Mouse (Mus musculus) cerebellum, adult (tissue): ENCODE data around the gene Bcam.
"Not testable (repeated sequence)": the region's sequence is repeated elsewhere in the genome, so short reads cannot be mapped to it uniquely, and the experiment has no call there.

ENCODE experiments used
- ATAC-seq: cut with Nextera tagmentation; 2 replicates; pipeline ENCODE4 v1.9.2; 2017; ENCODE audit warnings: mild to moderate bottlenecking, moderate library complexity, mixed read lengths; ENCODE audit not compliant: insufficient number of reproducible peaks, low FRiP score, low TSS enrichment

Gene Bcam

GRCm38 (mm10) chr7:19770984-19771391 is at the start of gene Bcam:
Gene Bcam, minus strand, starts transcription at chr7:19771016.
- no peak for ATAC-seq

- ATAC-seq, result no peak
Measured at GRCm38 (mm10) chr7:19818875-19819274, 48.1 kb upstream of the Bcam start.

- no peak for ATAC-seq
Measured at GRCm38 (mm10) chr7:19818440-19818839, 47.6 kb upstream of the Bcam start.

DNA sequence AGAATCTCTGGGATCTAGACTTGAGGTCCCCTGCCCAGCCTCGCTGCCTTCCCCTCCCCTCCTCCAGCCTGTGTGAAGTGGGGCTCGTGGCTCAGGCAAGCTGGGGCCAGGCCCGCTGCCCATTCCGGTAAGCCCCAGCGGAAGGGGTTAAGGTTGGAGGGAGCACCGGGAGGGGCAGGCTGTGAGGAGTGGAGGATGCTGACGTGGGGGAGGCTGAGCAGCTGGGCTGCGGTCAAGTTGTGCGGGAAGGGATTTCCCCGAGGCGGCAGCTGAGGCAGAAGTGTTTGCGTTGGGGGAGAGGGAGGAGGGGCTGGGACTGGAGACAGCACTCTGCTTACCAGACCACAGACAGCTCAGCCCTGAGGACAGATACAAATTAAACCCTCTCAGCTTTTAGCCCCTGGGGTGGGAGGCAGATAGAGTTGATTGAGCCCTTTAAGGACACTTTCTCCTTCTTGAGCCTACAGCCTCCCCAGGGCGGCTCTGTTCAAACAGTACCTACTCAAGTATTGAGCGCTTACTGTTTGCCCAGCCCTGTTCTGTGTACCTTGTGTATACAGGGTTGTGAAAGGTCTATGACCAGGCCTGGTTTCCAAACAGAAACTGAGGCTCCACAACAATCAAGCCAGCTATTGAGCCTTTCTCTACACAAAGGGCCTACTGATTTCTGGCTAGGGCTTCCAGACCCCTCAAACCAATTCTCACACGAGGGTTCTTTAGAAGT is 46.7 kb upstream of the Bcam start:
- ATAC-seq, result no peak

DNA sequence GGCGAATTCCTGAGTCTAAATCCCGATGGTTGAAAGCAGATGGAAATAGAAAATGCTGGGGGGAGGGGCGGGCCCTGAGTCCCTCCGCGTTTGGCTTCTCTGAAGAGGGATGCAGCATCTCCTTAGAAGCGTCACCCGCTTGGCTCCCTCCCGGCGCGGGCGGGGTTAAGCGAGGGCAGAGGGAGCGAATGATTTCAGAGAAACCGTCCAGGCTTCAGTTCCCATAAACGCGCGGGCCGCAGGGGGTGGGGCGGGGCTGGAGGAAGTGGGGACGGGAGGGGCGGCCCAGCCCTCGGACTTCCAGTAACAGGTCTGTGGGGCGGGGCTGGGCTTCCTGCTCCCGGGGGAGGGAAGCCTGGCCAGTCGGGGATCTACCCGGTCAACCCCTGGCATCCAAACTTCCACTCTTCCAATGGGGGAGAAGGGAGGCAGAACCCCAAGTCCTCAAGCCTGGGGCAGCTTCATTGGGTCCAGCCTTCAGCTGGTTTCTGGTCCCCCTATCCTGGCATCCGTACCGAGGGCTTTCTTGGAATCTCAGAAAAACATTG is 45.5 kb upstream of the Bcam start:
- no peak for ATAC-seq

- no peak for ATAC-seq
Measured at GRCm38 (mm10) chr7:19815296-19816223, 44.7 kb upstream of the Bcam start.

- no peak for ATAC-seq
Measured at GRCm38 (mm10) chr7:19813579-19814122, 42.8 kb upstream of the Bcam start.

DNA sequence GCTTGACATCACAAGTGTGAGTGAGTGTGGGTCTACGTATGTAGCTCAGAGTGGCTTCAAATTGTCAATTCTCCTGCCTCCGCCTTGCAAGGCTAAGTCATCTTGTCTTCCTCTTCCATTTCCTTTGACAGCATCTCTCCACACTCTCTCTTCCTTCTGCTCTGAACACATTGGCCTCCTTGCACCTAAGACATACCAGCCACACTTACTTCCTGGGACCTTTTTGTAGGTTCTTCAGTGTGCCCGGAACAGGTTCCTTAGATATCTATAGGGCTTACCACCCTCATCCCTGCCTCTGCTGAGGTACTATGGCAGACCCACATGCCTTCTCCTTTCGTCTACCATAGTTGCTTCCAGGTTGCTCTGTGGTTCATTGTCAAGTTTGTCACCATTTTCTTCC is 42.3 kb upstream of the Bcam start:
- no peak for ATAC-seq

- ATAC-seq, result no peak
Measured at GRCm38 (mm10) chr7:19811114-19811513, 40.3 kb upstream of the Bcam start.

DNA sequence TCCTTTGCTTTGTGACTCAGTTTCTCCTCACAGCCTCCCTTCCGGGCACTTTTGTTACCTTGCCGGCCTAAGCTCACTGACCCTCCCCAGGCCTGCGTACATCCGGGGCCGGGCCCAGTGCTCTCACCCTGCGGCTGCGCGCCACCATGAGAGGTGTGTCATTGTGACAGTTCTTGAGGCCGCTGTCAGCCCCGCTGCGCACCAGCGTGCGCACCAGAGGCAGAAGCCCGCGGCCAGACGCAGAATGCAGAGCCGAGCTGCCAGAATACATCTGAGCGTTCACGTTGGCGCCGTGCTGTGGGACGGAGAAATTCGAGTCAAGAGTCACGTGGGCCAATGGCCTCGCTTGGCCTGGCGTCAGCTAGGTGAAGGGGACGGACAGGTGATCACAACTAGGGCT is 38.6 kb upstream of the Bcam start:
- ATAC-seq, result no peak

- ATAC-seq, result no peak
Measured at GRCm38 (mm10) chr7:19806356-19806969, 35.6 kb upstream of the Bcam start.

- no peak for ATAC-seq
Measured at GRCm38 (mm10) chr7:19802995-19803394, 32.2 kb upstream of the Bcam start.

- no peak for ATAC-seq
Measured at GRCm38 (mm10) chr7:19800764-19801163, 29.9 kb upstream of the Bcam start.

GRCm38 (mm10) chr7:19796697-19797588 is 26.1 kb upstream of the Bcam start, which contains the start of gene Cblc:
Gene Cblc, minus strand, starts transcription at chr7:19796809.
- no peak for ATAC-seq

- ATAC-seq, result no peak
Measured at GRCm38 (mm10) chr7:19796254-19796653, 25.4 kb upstream of the Bcam start.

DNA sequence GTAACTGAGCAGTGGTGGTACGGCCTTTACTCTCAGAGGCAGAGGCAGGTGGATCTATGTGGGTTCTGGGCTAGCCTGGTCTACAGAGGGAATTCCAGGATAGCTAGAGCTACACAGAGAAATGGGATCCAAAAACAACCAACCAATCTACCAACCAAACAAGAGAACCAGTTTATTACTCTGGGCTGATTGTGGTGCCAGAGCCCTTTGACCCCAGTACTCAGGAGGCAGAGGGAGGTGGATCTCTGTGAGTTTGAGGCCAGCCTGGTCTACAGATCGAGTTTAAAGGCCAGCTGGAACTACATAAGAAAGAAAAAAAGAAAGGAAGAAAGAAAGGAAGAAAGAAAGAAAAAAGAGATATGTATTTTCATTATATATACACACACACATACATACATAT is 24.4 kb upstream of the Bcam start:
- ATAC-seq, result no peak

DNA sequence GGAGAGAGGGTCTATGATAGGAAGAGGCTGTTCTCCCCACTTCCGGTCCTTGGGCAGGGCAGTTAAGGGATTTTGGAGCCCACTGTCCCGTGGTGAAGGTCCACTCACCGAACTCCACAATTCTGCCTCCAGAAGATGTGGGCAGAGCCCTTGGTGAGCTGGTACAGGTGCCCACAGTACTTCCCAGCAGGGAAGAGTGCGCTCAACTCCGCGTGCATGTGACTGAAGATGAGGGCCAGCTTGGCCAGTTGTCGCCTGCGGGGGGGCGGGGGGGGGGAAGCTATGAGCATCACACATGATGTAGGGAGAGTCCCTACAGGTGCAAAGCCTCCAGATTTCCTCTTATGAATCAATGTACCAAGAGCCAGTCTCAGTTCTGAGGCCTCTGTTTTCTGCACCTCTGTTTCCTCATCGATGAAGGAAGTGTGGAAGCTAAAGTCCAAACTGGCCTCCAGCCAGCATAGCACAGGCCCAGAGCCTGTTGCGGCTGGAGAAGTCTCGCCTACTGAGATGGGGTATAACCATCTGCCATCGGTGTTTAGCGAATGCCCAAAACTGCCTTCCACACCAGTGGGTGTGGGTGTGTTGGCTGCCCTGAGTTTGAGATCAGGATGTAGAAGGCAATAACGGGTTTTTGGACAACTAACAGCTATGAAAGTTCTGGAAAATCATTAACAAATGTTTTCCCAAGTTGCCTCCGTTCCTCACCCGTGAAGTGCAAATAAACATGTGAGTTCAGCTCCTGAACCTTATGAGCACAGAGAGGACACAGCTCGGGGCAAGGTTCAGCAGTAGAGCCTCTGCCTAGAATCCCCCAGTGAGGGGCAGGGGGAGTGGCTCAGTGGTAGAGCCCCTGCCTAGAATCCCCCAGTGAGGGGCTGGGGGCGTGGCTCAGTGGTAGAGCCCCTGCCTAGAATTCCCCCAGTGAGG is 22.1 kb upstream of the Bcam start:
- ATAC-seq, result no peak

DNA sequence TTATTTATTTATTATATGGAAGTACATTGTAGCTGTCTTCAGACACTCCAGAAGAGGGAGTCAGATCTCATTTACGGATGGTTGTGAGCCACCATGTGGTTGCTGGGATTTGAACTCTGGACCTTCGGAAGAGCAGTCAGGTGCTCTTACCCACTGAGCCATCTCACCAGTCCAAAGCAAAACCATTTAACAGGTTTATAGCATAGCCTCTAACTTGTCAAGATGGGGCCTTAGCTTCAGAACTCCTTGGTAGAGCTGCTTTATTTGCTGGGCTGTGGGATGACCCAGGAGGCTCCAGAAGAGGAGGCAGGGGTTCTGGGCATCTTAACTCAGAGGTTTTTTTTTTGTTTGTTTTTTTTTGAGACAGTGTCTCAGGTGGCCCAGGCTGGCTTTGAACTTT is 20.7 kb upstream of the Bcam start:
- ATAC-seq, result not testable (repeated sequence)
